Mouse (Mus musculus): ENCODE results near the gene Chrna9. TPM values are rescaled to one million over a fixed set of nuclear protein-coding genes. Genes with fewer than 3 reads are reported as not detected.

Gene Chrna9
- polyA plus RNA-seq, 1 experiment from 2014 or later: not detected

- no peaks in the 10 kb centered on the region for H3K9me3 ChIP-seq
- ATAC-seq (ENCODE audit: insufficient read depth, low FRiP score, low read depth): peak; percentile 90
- H3K9ac ChIP-seq: no peak within 1 kb of the TSS
- peak within 1 kb of the TSS; percentile 39 for H3K4me2 ChIP-seq
- H3K4me1 ChIP-seq: 0 out of 2 replicates have a peak, but pooled peaks cover 4% of the 10 kb centered on the region
- peak within 1 kb of the TSS; percentile 87 for H3K27ac ChIP-seq
- WGBS: 54% methylated on average over 14 of the region's 14 CpGs
- H3K4me3 ChIP-seq (replicated peaks): no peak within 1 kb of the TSS
- no peaks in the 10 kb centered on the region for H3K36me3 ChIP-seq
- no peaks in the 10 kb centered on the region for H3K27me3 ChIP-seq (replicated peaks)
Observed at GRCm38 (mm10) chr5:66004134-66004925, 69.6 kb downstream of the Chrna9 start, which contains the start of gene 9130230L23Rik. 9130230L23Rik (minus strand) TSS chr5:66004285.

- Histone ChIP-seq H3K4me2 (peak overlapping the region; percentile 39), H3K27ac (peak overlapping the region; percentile 87), H3K4me1 (0 out of 2 replicates have a peak, but pooled peaks cover 4% of the 10 kb centered on the region), H3K9ac (no peak overlapping the region), H3K9me3 (no peaks in the 10 kb centered on the region), H3K36me3 (no peaks in the 10 kb centered on the region), H3K27me3 (replicated peaks) (no peaks in the 10 kb centered on the region), H3K4me3 (replicated peaks) (no peak overlapping the region)
- ATAC-seq (ENCODE audit: insufficient read depth, low FRiP score, low read depth): peak; percentile 47
- WGBS: 43% methylated on average over 16 of the region's 16 CpGs
Observed at GRCm38 (mm10) chr5:66005041-66005678, 70.4 kb downstream of the Chrna9 start.

- H3K27me3 ChIP-seq (replicated peaks): no peaks in the 10 kb centered on the region
- no peak overlapping the region for H3K9ac ChIP-seq
- no peaks in the 10 kb centered on the region for H3K36me3 ChIP-seq
- 0 out of 2 replicates have a peak, but pooled peaks cover 4% of the 10 kb centered on the region for H3K4me1 ChIP-seq
- H3K4me2 ChIP-seq: no peak overlapping the region
- no peak overlapping the region for H3K4me3 ChIP-seq (replicated peaks)
- 73% methylated on average over 15 of the region's 15 CpGs for WGBS
- ATAC-seq (ENCODE audit: insufficient read depth, low FRiP score, low read depth): no peak
- no peak overlapping the region for H3K27ac ChIP-seq
- no peaks in the 10 kb centered on the region for H3K9me3 ChIP-seq
Observed at GRCm38 (mm10) chr5:66008245-66008967, 73.7 kb downstream of the Chrna9 start.

GRCm38 (mm10) chr5:66013999-66014398 is 79.3 kb downstream of the Chrna9 start:
- Histone ChIP-seq H3K36me3 (no peaks in the 10 kb centered on the region), H3K4me2 (no peak overlapping the region), H3K9ac (no peak overlapping the region), H3K27ac (peak overlapping the region; percentile 44; the same call in 1 of the 2 replicates), H3K9me3 (no peaks in the 10 kb centered on the region), H3K4me3 (replicated peaks) (no peak overlapping the region), H3K4me1 (0 out of 2 replicates have a peak, but pooled peaks cover 4% of the 10 kb centered on the region), H3K27me3 (replicated peaks) (no peaks in the 10 kb centered on the region)
- peak; percentile 67; the same call in 1 of the 2 replicates for ATAC-seq (ENCODE audit: insufficient read depth, low FRiP score, low read depth)
- 57% methylated on average over 3 of the region's 3 CpGs for WGBS

GRCm38 (mm10) chr5:66014437-66014836 is 79.7 kb downstream of the Chrna9 start:
- H3K27ac ChIP-seq: peak overlapping the region; percentile 44; the same call in 1 of the 2 replicates
- H3K27me3 ChIP-seq (replicated peaks): no peaks in the 10 kb centered on the region
- H3K4me3 ChIP-seq (replicated peaks): no peak overlapping the region
- H3K4me1 ChIP-seq: 0 out of 2 replicates have a peak, but pooled peaks cover 4% of the 10 kb centered on the region
- 89% methylated on average over 2 of the region's 2 CpGs for WGBS
- ATAC-seq (ENCODE audit: insufficient read depth, low FRiP score, low read depth): peak; percentile 37; the same call in 1 of the 2 replicates
- no peaks in the 10 kb centered on the region for H3K9me3 ChIP-seq
- H3K9ac ChIP-seq: no peak overlapping the region
- H3K4me2 ChIP-seq: no peak overlapping the region
- no peaks in the 10 kb centered on the region for H3K36me3 ChIP-seq

- Histone ChIP-seq H3K9ac (no peak overlapping the region), H3K36me3 (peaks cover 2% of the 10 kb centered on the region; the same call in 1 of the 2 replicates), H3K27me3 (replicated peaks) (no peaks in the 10 kb centered on the region), H3K4me1 (0 out of 2 replicates have a peak, but pooled peaks cover 4% of the 10 kb centered on the region), H3K4me3 (replicated peaks) (no peak overlapping the region), H3K27ac (no peak overlapping the region), H3K9me3 (no peaks in the 10 kb centered on the region), H3K4me2 (no peak overlapping the region)
- ATAC-seq (ENCODE audit: insufficient read depth, low FRiP score, low read depth): no peak
- WGBS: 92% methylated on average over 2 of the region's 2 CpGs
Observed at GRCm38 (mm10) chr5:66015449-66015961, 80.8 kb downstream of the Chrna9 start.

GRCm38 (mm10) chr5:66026796-66027195 is 92.1 kb downstream of the Chrna9 start:
- ATAC-seq (ENCODE audit: insufficient read depth, low FRiP score, low read depth): no peak
- H3K27me3 ChIP-seq (replicated peaks): no peaks in the 10 kb centered on the region
- peaks cover 28% of the 10 kb centered on the region for H3K36me3 ChIP-seq
- no peak overlapping the region for H3K27ac ChIP-seq
- no peaks in the 10 kb centered on the region for H3K9me3 ChIP-seq
- no peak overlapping the region for H3K4me2 ChIP-seq
- H3K4me1 ChIP-seq: no peaks in the 10 kb centered on the region
- WGBS: 97% methylated on average over 31 of the region's 31 CpGs
- no peak overlapping the region for H3K4me3 ChIP-seq (replicated peaks)
- H3K9ac ChIP-seq: no peak overlapping the region

Small RNA genes within 50 kb of the gene (microRNA-seq; reads per million reads assigned to microRNA genes)
- gene Gm25952: not detected

Other genes with a start within 250 kb of the Chrna9 start
- gene Pds5a, start 236.6 kb upstream of the Chrna9 start, polyA plus RNA-seq (2015; fragmentation: Nextera tagmentation; extraction: Ambion mirVana): 57.1 and 62.3 TPM in 2 replicates
- gene N4bp2, start 171.4 kb upstream of the Chrna9 start, polyA plus RNA-seq (2015; fragmentation: Nextera tagmentation; extraction: Ambion mirVana): 22.4 and 23.3 TPM in 2 replicates
- 1.6 TPM in 2 replicates for gene Rhoh, start 73.7 kb upstream of the Chrna9 start, polyA plus RNA-seq (2015; fragmentation: Nextera tagmentation; extraction: Ambion mirVana)
- gene 9130230L23Rik, start 69.4 kb downstream of the Chrna9 start, polyA plus RNA-seq (2015; fragmentation: Nextera tagmentation; extraction: Ambion mirVana): 2.2 and 3.2 TPM in 2 replicates
- gene Rbm47, start 238.2 kb downstream of the Chrna9 start, polyA plus RNA-seq (2015; fragmentation: Nextera tagmentation; extraction: Ambion mirVana): 80.6 and 88.2 TPM in 2 replicates

Measured in stomach, embryonic 15.5 days (tissue).